Mouse (Mus musculus): Measurements from ENCODE around the gene Nek3. TPM values are rescaled to one million over a fixed set of nuclear protein-coding genes. Genes with fewer than 3 reads are reported as not detected.

Gene Nek3
- polyA plus RNA-seq (2014; fragmentation: Illumina TruSeq; extraction: RNeasy Lipid Tissue Mini Kit (QIAGEN cat#74804); ENCODE audit: low replicate concordance): 13.1 TPM

GRCm38 (mm10) chr8:22166080-22166603, at the start of gene Nek3:
TSS of gene Nek3 (minus strand) at chr8:22166435.

GRCm38 (mm10) chr8:22192660-22193431, 26.6 kb upstream of the Nek3 start, which contains the start of gene Vps36:
TSS of gene Vps36 (plus strand) at chr8:22192809.

DNA sequence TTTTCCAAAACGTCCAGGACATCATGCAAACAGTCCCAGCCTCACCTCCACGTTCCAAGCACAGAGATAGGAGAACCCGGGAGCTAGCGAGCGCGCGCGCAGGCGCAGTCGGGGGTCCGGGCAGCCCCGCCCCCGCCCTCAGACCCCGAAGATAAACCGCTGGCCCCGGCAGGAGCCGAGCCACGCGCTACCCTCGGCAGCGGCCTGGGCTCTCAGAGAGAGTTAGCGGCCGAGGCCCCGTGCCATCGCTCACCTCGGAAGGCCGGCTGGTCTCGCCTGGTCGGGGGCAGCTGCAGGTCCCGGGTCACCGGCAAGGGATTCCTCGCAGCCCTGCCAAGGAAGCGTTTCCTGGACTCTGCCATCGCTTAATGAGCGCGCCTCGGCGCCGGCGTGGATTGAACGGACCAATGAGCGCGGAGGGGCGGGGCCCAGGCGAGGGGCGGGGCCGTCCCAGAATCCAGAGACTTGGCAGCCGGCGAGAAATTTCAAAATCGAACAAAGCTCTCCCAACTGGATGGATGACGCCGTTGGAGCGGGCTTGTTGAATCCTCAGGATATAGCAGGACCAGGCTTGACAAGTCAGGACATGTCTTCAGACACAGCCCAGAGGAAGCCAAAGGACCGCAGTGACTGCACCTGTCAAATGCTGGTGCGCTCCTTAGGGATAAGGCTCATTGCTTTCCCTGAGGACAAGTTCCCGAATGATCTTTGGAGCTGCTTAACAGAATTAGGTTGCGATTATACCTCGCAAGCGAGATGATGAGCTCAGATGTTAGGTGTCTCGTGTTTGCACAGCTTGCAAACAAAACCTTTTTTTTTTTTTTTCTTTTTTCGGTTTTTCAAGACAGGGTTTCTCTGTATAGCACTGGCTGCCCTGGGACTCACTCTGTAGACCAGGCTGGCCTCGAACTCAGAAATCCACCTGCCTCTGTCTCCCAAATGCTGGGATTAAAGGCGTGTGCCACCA, 19.5 kb upstream of the Nek3 start, which contains the start of gene Ckap2:
TSS of gene Ckap2 (minus strand) at position 389 of the 967 bp plus-strand sequence.

DNA sequence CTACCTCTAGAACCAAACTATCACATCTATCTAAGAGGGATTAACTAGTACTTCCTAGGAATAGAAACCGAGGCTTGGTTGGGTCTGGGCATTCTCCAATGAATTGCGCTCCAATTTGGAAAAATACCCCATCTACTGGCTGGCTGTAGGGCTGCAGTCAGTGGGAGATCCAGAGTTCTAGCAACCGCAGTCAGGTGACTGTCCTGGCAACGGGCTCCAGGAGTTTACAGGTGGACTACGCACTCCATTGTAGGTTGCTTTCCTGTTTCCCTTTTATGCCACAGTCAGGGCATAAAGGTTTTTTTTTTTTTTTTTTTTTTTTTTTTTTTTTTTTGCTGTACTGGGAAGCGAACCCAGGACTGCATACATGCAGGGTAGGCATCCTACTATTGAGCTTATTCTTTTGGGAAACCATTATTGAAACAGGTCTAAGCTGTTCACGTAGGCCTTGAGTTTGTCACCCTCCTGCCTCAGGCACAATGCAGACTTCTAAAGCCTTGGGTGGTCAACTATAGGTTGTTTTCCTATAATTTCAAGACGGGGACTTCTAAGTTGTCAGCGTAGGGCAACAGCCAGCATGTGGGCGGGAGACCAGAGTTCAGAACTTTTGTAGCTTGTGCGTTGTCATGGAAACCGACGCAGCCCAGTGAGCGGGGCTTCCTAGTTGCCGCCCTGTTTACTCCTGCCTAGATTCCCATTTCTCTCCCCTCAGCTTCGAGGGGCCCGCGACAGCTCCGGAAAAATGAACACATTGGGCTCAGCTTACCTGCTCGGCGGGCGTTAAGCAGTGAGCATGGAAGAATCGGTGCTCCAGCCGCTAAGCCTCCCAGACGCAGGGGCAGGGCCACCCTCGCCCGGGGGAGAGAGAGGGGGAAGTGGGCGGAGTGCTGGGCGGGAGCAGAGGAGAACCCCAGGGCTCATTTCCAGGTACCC, 41.7 kb downstream of the Nek3 start, which contains the start of gene Nek5:
TSS of gene Nek5 (minus strand) at position 834 of the 933 bp plus-strand sequence.

Other genes with a start within 250 kb of the Nek3 start
- gene Defb15, start 233.7 kb downstream of the Nek3 start, polyA plus RNA-seq (2014; fragmentation: Illumina TruSeq; extraction: RNeasy Lipid Tissue Mini Kit (QIAGEN cat#74804); ENCODE audit: low replicate concordance): not detected
- not detected for gene Defb35, start 228.1 kb downstream of the Nek3 start, polyA plus RNA-seq (2014; fragmentation: Illumina TruSeq; extraction: RNeasy Lipid Tissue Mini Kit (QIAGEN cat#74804); ENCODE audit: low replicate concordance)
- not detected for gene Defb13, start 219.7 kb downstream of the Nek3 start, polyA plus RNA-seq (2014; fragmentation: Illumina TruSeq; extraction: RNeasy Lipid Tissue Mini Kit (QIAGEN cat#74804); ENCODE audit: low replicate concordance)
- not detected for gene Fam90a1a, start 207.7 kb downstream of the Nek3 start, polyA plus RNA-seq (2014; fragmentation: Illumina TruSeq; extraction: RNeasy Lipid Tissue Mini Kit (QIAGEN cat#74804); ENCODE audit: low replicate concordance)
- gene Ccdc70, start 196.7 kb downstream of the Nek3 start, polyA plus RNA-seq (2014; fragmentation: Illumina TruSeq; extraction: RNeasy Lipid Tissue Mini Kit (QIAGEN cat#74804); ENCODE audit: low replicate concordance): not detected
- gene Atp7b, start 106.1 kb downstream of the Nek3 start, polyA plus RNA-seq (2014; fragmentation: Illumina TruSeq; extraction: RNeasy Lipid Tissue Mini Kit (QIAGEN cat#74804); ENCODE audit: low replicate concordance): 1.8 TPM
- gene Alg11, start 105.7 kb downstream of the Nek3 start, polyA plus RNA-seq (2014; fragmentation: Illumina TruSeq; extraction: RNeasy Lipid Tissue Mini Kit (QIAGEN cat#74804); ENCODE audit: low replicate concordance): 44.6 TPM
- 3.7 TPM for gene Nek5, start 41.4 kb downstream of the Nek3 start, polyA plus RNA-seq (2014; fragmentation: Illumina TruSeq; extraction: RNeasy Lipid Tissue Mini Kit (QIAGEN cat#74804); ENCODE audit: low replicate concordance)
- 19.8 TPM for gene Ckap2, start 19.4 kb upstream of the Nek3 start, polyA plus RNA-seq (2014; fragmentation: Illumina TruSeq; extraction: RNeasy Lipid Tissue Mini Kit (QIAGEN cat#74804); ENCODE audit: low replicate concordance)
- gene Vps36, start 26.4 kb upstream of the Nek3 start, polyA plus RNA-seq (2014; fragmentation: Illumina TruSeq; extraction: RNeasy Lipid Tissue Mini Kit (QIAGEN cat#74804); ENCODE audit: low replicate concordance): 32.7 TPM
- 0.26 TPM for gene Thsd1, start 60.9 kb upstream of the Nek3 start, polyA plus RNA-seq (2014; fragmentation: Illumina TruSeq; extraction: RNeasy Lipid Tissue Mini Kit (QIAGEN cat#74804); ENCODE audit: low replicate concordance)
- gene Tpte, start 117.0 kb upstream of the Nek3 start, polyA plus RNA-seq (2014; fragmentation: Illumina TruSeq; extraction: RNeasy Lipid Tissue Mini Kit (QIAGEN cat#74804); ENCODE audit: low replicate concordance): not detected
- 251 TPM for gene Slc25a15, start 232.2 kb upstream of the Nek3 start, polyA plus RNA-seq (2014; fragmentation: Illumina TruSeq; extraction: RNeasy Lipid Tissue Mini Kit (QIAGEN cat#74804); ENCODE audit: low replicate concordance)
- gene Mrps31, start 244.9 kb upstream of the Nek3 start, polyA plus RNA-seq (2014; fragmentation: Illumina TruSeq; extraction: RNeasy Lipid Tissue Mini Kit (QIAGEN cat#74804); ENCODE audit: low replicate concordance): 79.8 TPM

Measured in small intestine, adult 10 weeks (tissue).